Mouse (Mus musculus) activated CD4-positive, CD25-positive, alpha-beta regulatory T cell, adult 4 months (primary cell): Measurements from ENCODE around the gene Sptbn4. TPM values are rescaled to one million over a fixed set of nuclear protein-coding genes. Genes with fewer than 3 reads are reported as not detected.

Experiments
- ATAC-seq: one replicate; pipeline ENCODE4 v1.8.0; 2017
- polyA plus RNA-seq, 2 experiments: library from polyadenylated mRNA; unstranded; fragments of 100-300 nt; shearing (Covaris generic); gene quantifications; one replicate each; pipeline ENCODE4 v1.2.1; 2017

Gene Sptbn4
- polyA plus RNA-seq, 2 experiments from 2014 or later = 0.16 to 0.37 TPM

- ATAC-seq = peak; percentile 11
Measured at GRCm38 (mm10) chr7:27473835-27474489, 26.5 kb upstream of the Sptbn4 start.

- peak; percentile 78 for ATAC-seq
Measured at GRCm38 (mm10) chr7:27473156-27473834, 25.8 kb upstream of the Sptbn4 start, which contains the start of gene Sertad3. Sertad3 (plus strand) TSS chr7:27473768.

- ATAC-seq = no peak
Measured at GRCm38 (mm10) chr7:27472596-27472995, 25.1 kb upstream of the Sptbn4 start.

- no peak for ATAC-seq
Measured at GRCm38 (mm10) chr7:27471390-27472120, 24.1 kb upstream of the Sptbn4 start.

- no peak for ATAC-seq
Measured at GRCm38 (mm10) chr7:27467648-27468047, 20.2 kb upstream of the Sptbn4 start.

GRCm38 (mm10) chr7:27460477-27460876 is 13.0 kb upstream of the Sptbn4 start:
- no peak for ATAC-seq

GRCm38 (mm10) chr7:27459640-27460039 is 12.2 kb upstream of the Sptbn4 start:
- no peak for ATAC-seq

GRCm38 (mm10) chr7:27458614-27459013 is 11.1 kb upstream of the Sptbn4 start:
- ATAC-seq = no peak

GRCm38 (mm10) chr7:27455273-27455672 is 7.8 kb upstream of the Sptbn4 start:
- ATAC-seq = no peak

- ATAC-seq = no peak
Measured at GRCm38 (mm10) chr7:27454461-27455121, 7.1 kb upstream of the Sptbn4 start.

GRCm38 (mm10) chr7:27452206-27452770 is 4.8 kb upstream of the Sptbn4 start:
- no peak for ATAC-seq

- no peak for ATAC-seq
Measured at GRCm38 (mm10) chr7:27451359-27451758, 3.9 kb upstream of the Sptbn4 start.

GRCm38 (mm10) chr7:27449256-27449862 is 1.9 kb upstream of the Sptbn4 start:
- no peak for ATAC-seq

- no peak for ATAC-seq
Measured at GRCm38 (mm10) chr7:27448421-27449206, 1.1 kb upstream of the Sptbn4 start.

- peak; percentile 18 for ATAC-seq
Measured at GRCm38 (mm10) chr7:27446521-27447418, 716 bp downstream of the Sptbn4 start.

GRCm38 (mm10) chr7:27446051-27446450 is 1.4 kb downstream of the Sptbn4 start:
- no peak for ATAC-seq

- no peak for ATAC-seq
Measured at GRCm38 (mm10) chr7:27440014-27440413, 7.5 kb downstream of the Sptbn4 start.

- no peak for ATAC-seq
Measured at GRCm38 (mm10) chr7:27437544-27437943, 9.9 kb downstream of the Sptbn4 start.

- no peak for ATAC-seq
Measured at GRCm38 (mm10) chr7:27433794-27434193, 13.7 kb downstream of the Sptbn4 start.

GRCm38 (mm10) chr7:27433349-27433748 is 14.1 kb downstream of the Sptbn4 start:
- ATAC-seq = no peak
